Mouse (Mus musculus): ENCODE results near the gene Tom1l2. TPM values are rescaled to one million over a fixed set of nuclear protein-coding genes. Genes with fewer than 3 reads are reported as not detected.

The Tom1l2 gene
- polyA plus RNA-seq, 1 experiment from 2014 or later: 12.6 TPM

DNA sequence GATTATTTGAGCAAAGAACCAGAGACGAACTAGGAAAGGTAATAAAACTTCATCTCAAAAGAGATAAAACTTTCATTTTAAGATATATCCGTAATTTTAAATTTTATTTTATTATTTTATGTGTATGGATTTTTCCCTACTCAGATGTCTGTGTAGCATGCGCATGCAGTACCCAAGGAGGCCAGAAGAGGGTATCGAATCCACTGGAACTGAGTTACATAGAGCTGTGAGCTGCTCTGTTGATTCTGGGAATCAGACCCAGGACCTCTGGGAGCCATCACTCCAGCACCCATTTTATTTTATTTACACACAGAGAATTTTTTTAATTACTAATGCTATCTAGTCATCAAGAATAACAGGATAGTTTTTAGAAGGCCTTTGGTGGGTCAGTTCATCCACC is 45.9 kb downstream of the Tom1l2 start:
- Histone ChIP-seq H3K9ac (ENCODE audit: low read depth, low read length) (no peak overlapping the region), H3K27ac (ENCODE audit: low read depth, low read length) (no peak overlapping the region), H3K9me3 (ENCODE audit: control insufficient read depth, low read length) (no peaks in the 10 kb centered on the region; the same call in 1 of the 2 replicates), H3K4me1 (replicated peaks; ENCODE audit: control insufficient read depth, insufficient read depth, low read length) (peaks cover 20% of the 10 kb centered on the region), H3K27me3 (replicated peaks; ENCODE audit: control insufficient read depth, insufficient read depth, low read length) (no peaks in the 10 kb centered on the region), H3K4me2 (no peak overlapping the region), H3K36me3 (ENCODE audit: control insufficient read depth, insufficient read depth, low read length) (no peaks in the 10 kb centered on the region), H3K4me3 (ENCODE audit: low read depth, low read length) (no peak overlapping the region)
- ATAC-seq (replicated peaks; ENCODE audit: low FRiP score): no peak
- DNase-seq (ENCODE audit: low spot score): no peak
- WGBS: 62% methylated on average over 4 of the region's 4 CpGs

- no peak for ATAC-seq (replicated peaks; ENCODE audit: low FRiP score)
- Histone ChIP-seq H3K9ac (ENCODE audit: low read depth, low read length) (no peak overlapping the region), H3K9me3 (ENCODE audit: control insufficient read depth, low read length) (no peaks in the 10 kb centered on the region; the same call in 1 of the 2 replicates), H3K4me2 (no peak overlapping the region), H3K27me3 (replicated peaks; ENCODE audit: control insufficient read depth, insufficient read depth, low read length) (no peaks in the 10 kb centered on the region), H3K27ac (ENCODE audit: low read depth, low read length) (no peak overlapping the region), H3K36me3 (ENCODE audit: control insufficient read depth, insufficient read depth, low read length) (no peaks in the 10 kb centered on the region), H3K4me3 (ENCODE audit: low read depth, low read length) (no peak overlapping the region), H3K4me1 (replicated peaks; ENCODE audit: control insufficient read depth, insufficient read depth, low read length) (peaks cover 17% of the 10 kb centered on the region)
- 56% methylated on average over 4 of the region's 4 CpGs for WGBS
- no peak for DNase-seq (ENCODE audit: low spot score)
Observed at GRCm38 (mm10) chr11:60305611-60306010, 47.1 kb downstream of the Tom1l2 start.

DNA sequence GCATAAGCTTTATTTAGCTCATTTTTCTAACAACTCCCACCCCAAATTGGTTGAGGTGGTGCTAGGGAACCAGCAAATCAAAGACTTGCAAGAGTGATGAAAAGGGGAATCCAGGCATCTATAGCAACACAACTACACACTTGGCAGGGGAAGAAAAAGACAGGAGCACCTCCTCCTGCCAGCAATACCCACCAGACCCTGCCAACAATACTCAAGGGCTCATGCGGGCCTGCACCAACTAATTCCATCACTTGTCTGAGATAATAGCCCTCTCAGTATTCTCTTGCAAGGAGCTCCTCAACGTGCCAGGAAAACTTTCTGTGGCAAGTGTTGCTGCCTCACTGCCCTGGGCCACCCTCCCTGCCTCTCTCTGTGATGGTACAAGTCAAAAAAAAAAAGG is 49.2 kb downstream of the Tom1l2 start:
- H3K4me3 ChIP-seq (ENCODE audit: low read depth, low read length): no peak overlapping the region
- no peaks in the 10 kb centered on the region for H3K36me3 ChIP-seq (ENCODE audit: control insufficient read depth, insufficient read depth, low read length)
- no peaks in the 10 kb centered on the region for H3K27me3 ChIP-seq (replicated peaks; ENCODE audit: control insufficient read depth, insufficient read depth, low read length)
- ATAC-seq (replicated peaks; ENCODE audit: low FRiP score): no peak
- H3K27ac ChIP-seq (ENCODE audit: low read depth, low read length): no peak overlapping the region
- H3K9me3 ChIP-seq (ENCODE audit: control insufficient read depth, low read length): no peaks in the 10 kb centered on the region; the same call in 1 of the 2 replicates
- H3K4me1 ChIP-seq (replicated peaks; ENCODE audit: control insufficient read depth, insufficient read depth, low read length): peaks cover 18% of the 10 kb centered on the region
- 80% methylated on average over 2 of the region's 2 CpGs for WGBS
- H3K9ac ChIP-seq (ENCODE audit: low read depth, low read length): no peak overlapping the region
- no peak for DNase-seq (ENCODE audit: low spot score)
- no peak overlapping the region for H3K4me2 ChIP-seq

DNA sequence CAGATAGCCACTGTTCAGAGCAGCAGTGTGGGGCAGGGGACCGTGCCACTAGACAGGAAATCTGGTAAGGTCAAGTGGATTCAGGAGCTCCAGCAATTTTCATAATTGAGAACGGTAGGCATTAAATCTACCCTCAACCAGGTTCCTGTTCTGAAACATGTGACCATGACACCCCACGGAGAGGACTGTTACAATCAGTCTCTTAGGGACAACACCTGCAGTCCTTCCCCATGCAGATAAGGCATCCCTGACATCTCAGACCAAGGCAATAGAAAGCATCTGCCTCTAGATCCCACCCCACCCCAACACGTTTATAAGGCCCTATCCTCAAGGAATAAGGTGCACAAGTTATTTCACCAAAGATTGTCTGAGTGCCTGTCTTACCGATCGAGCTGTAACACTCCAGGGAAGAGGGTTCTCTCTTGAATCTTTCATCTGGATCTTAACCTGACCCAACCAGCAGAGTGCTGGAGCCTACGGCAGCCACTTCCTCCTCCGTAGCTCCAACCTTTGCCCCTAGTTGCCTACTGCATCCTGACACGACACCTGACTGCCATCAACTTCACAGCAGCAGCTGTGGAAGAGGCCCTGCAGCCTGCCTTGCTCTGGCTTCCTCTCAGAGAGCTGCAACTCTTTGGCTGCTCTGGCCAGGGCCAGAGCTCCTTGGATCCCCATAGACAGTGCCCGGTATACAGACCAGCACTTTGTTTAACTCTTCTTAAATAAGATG is 50.2 kb downstream of the Tom1l2 start:
- 56% methylated on average over 10 of the region's 10 CpGs for WGBS
- Histone ChIP-seq H3K9ac (ENCODE audit: low read depth, low read length) (peak overlapping the region; percentile 5; the same call in 1 of the 2 replicates), H3K27ac (ENCODE audit: low read depth, low read length) (no peak overlapping the region; the same call in 1 of the 2 replicates), H3K36me3 (ENCODE audit: control insufficient read depth, insufficient read depth, low read length) (no peaks in the 10 kb centered on the region), H3K9me3 (ENCODE audit: control insufficient read depth, low read length) (no peaks in the 10 kb centered on the region; the same call in 1 of the 2 replicates), H3K4me3 (ENCODE audit: low read depth, low read length) (no peak overlapping the region), H3K27me3 (replicated peaks; ENCODE audit: control insufficient read depth, insufficient read depth, low read length) (no peaks in the 10 kb centered on the region), H3K4me2 (no peak overlapping the region), H3K4me1 (replicated peaks; ENCODE audit: control insufficient read depth, insufficient read depth, low read length) (peaks cover 18% of the 10 kb centered on the region)
- peak; percentile 68 for ATAC-seq (replicated peaks; ENCODE audit: low FRiP score)
- no peak for DNase-seq (ENCODE audit: low spot score)

GRCm38 (mm10) chr11:60301588-60302208 is 51.0 kb downstream of the Tom1l2 start:
- ATAC-seq (replicated peaks; ENCODE audit: low FRiP score): 0 out of 2 replicates have a peak, but pooled peaks have one; percentile 31
- DNase-seq (ENCODE audit: low spot score): no peak
- no peaks in the 10 kb centered on the region for H3K9me3 ChIP-seq (ENCODE audit: control insufficient read depth, low read length)
- peaks cover 18% of the 10 kb centered on the region for H3K4me1 ChIP-seq (replicated peaks; ENCODE audit: control insufficient read depth, insufficient read depth, low read length)
- WGBS: 39% methylated on average over 5 of the region's 5 CpGs
- no peak overlapping the region; the same call in 1 of the 2 replicates for H3K27ac ChIP-seq (ENCODE audit: low read depth, low read length)
- H3K4me2 ChIP-seq: no peak overlapping the region
- no peaks in the 10 kb centered on the region for H3K36me3 ChIP-seq (ENCODE audit: control insufficient read depth, insufficient read depth, low read length)
- H3K9ac ChIP-seq (ENCODE audit: low read depth, low read length): no peak overlapping the region
- no peak overlapping the region for H3K4me3 ChIP-seq (ENCODE audit: low read depth, low read length)
- no peaks in the 10 kb centered on the region for H3K27me3 ChIP-seq (replicated peaks; ENCODE audit: control insufficient read depth, insufficient read depth, low read length)

- no peaks in the 10 kb centered on the region for H3K36me3 ChIP-seq (ENCODE audit: control insufficient read depth, insufficient read depth, low read length)
- no peak overlapping the region for H3K9ac ChIP-seq (ENCODE audit: low read depth, low read length)
- no peak for ATAC-seq (replicated peaks; ENCODE audit: low FRiP score)
- peaks cover 26% of the 10 kb centered on the region for H3K4me1 ChIP-seq (replicated peaks; ENCODE audit: control insufficient read depth, insufficient read depth, low read length)
- H3K4me3 ChIP-seq (ENCODE audit: low read depth, low read length): no peak overlapping the region
- no peaks in the 10 kb centered on the region for H3K27me3 ChIP-seq (replicated peaks; ENCODE audit: control insufficient read depth, insufficient read depth, low read length)
- no peak overlapping the region for H3K4me2 ChIP-seq
- H3K9me3 ChIP-seq (ENCODE audit: control insufficient read depth, low read length): no peaks in the 10 kb centered on the region
- H3K27ac ChIP-seq (ENCODE audit: low read depth, low read length): no peak overlapping the region
- DNase-seq (ENCODE audit: low spot score): no peak
- WGBS: 74% methylated on average over 3 of the region's 3 CpGs
Observed at GRCm38 (mm10) chr11:60300318-60300717, 52.4 kb downstream of the Tom1l2 start.

DNA sequence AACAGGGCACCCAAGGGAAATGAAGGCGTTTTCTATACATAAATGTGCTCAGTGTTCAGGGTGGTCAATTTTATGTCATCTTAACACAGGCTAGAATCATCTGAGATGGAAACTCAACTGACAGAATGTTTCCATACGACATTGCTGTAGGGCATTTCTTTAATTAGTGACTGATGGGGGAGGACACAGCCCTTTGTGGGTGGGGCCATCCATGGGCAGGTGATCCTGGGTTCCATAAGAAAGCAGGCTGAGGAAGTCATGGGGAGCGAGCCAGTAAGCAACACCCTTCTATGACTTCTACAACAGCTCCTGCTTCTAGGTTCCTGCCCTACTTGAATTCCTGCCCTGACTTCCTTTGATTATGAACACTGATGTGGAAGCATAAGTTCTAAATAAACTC is 54.9 kb downstream of the Tom1l2 start:
- Histone ChIP-seq H3K27me3 (replicated peaks; ENCODE audit: control insufficient read depth, insufficient read depth, low read length) (no peaks in the 10 kb centered on the region), H3K9me3 (ENCODE audit: control insufficient read depth, low read length) (no peaks in the 10 kb centered on the region), H3K4me2 (no peak overlapping the region), H3K4me1 (replicated peaks; ENCODE audit: control insufficient read depth, insufficient read depth, low read length) (peaks cover 44% of the 10 kb centered on the region), H3K9ac (ENCODE audit: low read depth, low read length) (no peak overlapping the region), H3K4me3 (ENCODE audit: low read depth, low read length) (no peak overlapping the region), H3K36me3 (ENCODE audit: control insufficient read depth, insufficient read depth, low read length) (no peaks in the 10 kb centered on the region), H3K27ac (ENCODE audit: low read depth, low read length) (no peak overlapping the region)
- WGBS: 69% methylated on average over 3 of the region's 3 CpGs
- no peak for DNase-seq (ENCODE audit: low spot score)
- ATAC-seq (replicated peaks; ENCODE audit: low FRiP score): no peak

DNA sequence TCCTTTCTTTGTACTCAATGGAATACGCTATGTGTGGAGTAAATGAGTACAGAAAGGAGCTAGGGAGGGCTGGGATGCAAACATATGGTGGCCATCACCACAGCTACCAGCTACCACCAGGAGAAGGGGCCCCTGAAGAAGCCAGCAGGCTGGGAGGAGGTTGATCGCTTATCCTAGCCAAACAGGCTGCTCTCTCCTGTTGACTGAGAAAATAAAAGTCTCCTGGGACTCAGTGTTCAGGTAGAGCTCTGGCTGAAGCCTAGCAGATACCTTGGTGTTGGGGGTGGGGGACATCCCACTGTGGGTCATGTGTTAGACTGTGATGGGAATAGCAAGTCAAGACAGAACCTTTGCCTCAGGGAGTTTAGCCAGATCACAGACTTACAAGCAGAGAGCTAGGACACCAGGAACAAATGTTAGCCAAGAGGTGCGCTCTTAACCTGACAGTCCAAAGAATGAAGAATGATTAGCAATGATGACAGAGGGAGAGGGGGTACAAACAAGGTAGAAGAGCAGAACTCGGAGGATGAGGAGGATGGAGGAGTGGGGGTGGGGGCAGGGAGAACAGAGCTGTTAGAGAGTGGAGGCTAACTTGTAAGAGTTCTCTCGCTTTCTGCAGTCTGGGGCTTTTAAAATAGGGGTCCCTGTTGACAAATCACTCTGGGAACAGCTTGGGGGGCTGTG is 57.9 kb downstream of the Tom1l2 start:
- no peaks in the 10 kb centered on the region for H3K36me3 ChIP-seq (ENCODE audit: control insufficient read depth, insufficient read depth, low read length)
- H3K27ac ChIP-seq (ENCODE audit: low read depth, low read length): peak overlapping the region; percentile 88
- H3K27me3 ChIP-seq (replicated peaks; ENCODE audit: control insufficient read depth, insufficient read depth, low read length): no peaks in the 10 kb centered on the region
- H3K9me3 ChIP-seq (ENCODE audit: control insufficient read depth, low read length): no peaks in the 10 kb centered on the region
- ATAC-seq (replicated peaks; ENCODE audit: low FRiP score) (peak; percentile 94), DNase-seq (ENCODE audit: low spot score) (peak; percentile 46)
- H3K9ac ChIP-seq (ENCODE audit: low read depth, low read length): peak overlapping the region; percentile 42
- H3K4me2 ChIP-seq: peak overlapping the region; percentile 64
- peak overlapping the region; percentile 13 for H3K4me3 ChIP-seq (ENCODE audit: low read depth, low read length)
- WGBS: 42% methylated on average over 5 of the region's 5 CpGs
- peaks cover 30% of the 10 kb centered on the region for H3K4me1 ChIP-seq (replicated peaks; ENCODE audit: control insufficient read depth, insufficient read depth, low read length)

Measured in liver, embryonic 11.5 days (tissue).